Mouse (Mus musculus): ENCODE measurements around the gene Vps52.

DNA sequence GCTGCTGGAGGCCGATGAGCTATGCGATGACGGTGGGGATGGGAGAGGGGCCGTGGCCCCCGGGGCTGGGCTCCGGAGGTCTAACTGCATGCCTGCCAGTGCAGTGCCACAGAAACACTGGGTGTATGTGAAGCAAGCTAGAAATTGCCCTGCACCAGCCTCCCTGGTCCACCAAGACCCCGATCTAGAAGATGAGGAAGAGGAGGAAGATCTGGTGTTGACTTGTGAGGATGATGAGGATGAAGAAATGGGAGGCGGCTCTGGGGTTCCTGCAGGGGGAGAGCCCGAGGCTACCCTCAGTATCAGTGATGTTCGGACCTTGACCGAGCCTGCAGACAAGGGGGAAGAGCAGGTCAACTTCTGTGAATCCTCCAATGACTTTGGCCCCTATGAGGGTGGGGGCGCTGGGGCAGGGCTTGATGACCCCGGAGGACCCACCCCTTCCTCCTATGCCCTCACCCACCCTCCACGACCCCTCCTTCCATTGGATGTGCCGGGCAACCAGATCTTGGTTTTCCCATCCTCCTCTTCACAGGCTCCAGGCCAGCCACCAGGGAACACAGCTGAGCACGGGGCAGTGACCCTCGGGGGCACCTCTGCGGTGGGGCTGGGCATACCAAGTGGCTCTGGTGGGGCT is 37.8 kb upstream of the Vps52 start:
- TF ChIP-seq POLR2A (IDR thresholded peaks at IDR 0.05; ENCODE audit: low read depth, low read length) (no peak), CTCF (IDR thresholded peaks at IDR 0.05; ENCODE audit: extremely low read depth, insufficient read depth, insufficient read length, insufficient replicate concordance) (no peak)

All from spleen, adult 2 months (tissue).